Mouse (Mus musculus): ENCODE measurements around the gene Zp2. TPM values are rescaled to one million over a fixed set of nuclear protein-coding genes. Genes with fewer than 3 reads are reported as not detected.

Zp2 gene
- under 1 TPM in 1 of 2 experiments, not detected in 1; 0.27 TPM for polyA plus RNA-seq (2017; shearing (Covaris generic))

DNA sequence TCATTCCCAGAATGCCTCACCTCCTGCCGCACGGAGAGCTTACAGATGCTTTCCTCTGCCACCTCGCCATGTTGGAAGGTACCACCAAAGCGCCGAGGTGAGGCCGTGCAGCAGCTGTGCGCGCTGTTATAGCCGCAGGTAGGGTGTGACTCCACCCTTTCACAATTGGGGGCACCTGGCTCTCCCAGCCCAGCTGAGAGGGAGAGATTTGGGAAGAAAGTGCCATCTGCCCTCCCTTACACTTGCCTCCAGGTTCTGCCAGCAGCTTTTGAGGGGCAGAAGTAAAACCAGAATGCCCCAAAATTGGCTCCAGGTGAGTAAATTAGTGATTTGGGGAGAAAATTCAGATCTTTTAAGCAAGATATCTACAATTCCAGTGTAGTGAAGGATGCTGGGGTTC lies at the start of gene Zp2:
Gene Zp2, minus strand, starts transcription at position 101 of the 400 bp plus-strand sequence.

DNA sequence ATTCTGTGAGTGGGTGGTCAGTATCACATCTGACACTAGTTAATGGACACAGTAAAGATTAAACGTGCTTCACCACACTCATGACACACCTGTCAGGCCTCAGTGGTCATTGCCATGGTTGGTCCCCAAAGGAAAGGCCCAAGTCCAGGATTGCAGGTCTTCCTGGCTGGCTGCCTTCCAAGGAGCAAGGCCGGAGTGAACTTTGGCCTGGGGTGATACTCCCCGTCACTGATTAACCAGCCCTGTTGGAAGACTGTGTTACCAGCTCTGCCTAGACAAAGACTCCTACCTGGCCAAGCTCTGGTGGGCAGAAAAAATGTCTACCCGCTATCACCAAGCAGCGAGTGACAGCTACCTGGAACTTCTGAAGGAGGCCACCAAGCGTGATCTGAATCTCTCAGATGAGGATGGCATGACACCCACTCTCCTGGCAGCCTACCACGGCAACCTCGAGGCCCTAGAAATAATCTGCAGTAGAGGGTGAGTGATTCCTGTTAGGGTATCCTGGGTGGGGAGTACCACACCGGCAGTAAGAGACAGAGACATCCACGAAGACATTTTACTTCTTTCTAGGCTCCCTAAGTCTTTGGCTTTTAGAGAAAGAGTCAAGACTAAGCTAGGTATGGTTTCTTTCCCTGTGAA lies 28.6 kb upstream of the Zp2 start, which contains the start of gene Anks4b:
Gene Anks4b, plus strand, starts transcription at position 256 of the 642 bp plus-strand sequence.

DNA sequence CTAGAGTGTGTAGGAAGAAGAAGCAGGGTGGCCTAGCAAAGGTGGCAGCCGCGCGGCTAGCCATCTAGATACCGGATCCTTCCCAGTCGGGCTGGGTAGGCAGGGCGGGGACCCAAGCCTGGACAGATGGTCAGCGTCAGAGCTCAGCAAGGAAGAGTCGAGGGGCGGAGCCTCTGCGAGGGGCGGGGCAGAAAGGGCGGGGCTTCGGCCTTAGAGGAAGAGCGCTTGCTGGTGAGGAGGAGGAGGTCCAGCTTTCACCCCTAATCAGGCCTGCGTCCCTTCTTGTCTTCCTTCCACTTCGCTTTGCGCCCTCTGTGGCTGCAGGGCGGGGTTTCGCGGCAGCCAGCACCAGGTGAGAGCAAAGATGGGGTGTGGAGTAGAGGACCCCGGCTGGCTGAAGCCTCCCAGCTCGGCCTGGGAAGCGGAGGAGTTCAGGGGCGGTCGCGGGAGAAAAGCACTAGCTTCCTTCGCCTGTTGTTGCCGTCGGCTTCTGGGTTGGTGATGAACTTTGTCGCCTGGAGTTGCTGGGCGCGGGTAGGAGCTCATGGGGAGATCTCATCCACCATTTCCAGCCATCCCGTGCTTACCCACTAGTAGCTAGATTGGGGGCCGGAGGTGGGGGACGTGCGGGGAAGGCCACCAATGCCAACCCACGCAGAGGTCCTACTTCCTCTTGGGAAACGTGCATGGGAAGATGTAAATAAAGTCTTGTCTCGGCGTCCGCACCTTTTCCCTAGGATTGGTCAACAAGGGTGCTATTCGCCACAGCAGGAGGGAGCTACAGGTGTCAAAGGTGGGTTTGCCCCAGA lies 42.7 kb downstream of the Zp2 start, which contains the start of gene Tmem159:
Gene Tmem159, plus strand, starts transcription at position 190 of the 809 bp plus-strand sequence.

DNA sequence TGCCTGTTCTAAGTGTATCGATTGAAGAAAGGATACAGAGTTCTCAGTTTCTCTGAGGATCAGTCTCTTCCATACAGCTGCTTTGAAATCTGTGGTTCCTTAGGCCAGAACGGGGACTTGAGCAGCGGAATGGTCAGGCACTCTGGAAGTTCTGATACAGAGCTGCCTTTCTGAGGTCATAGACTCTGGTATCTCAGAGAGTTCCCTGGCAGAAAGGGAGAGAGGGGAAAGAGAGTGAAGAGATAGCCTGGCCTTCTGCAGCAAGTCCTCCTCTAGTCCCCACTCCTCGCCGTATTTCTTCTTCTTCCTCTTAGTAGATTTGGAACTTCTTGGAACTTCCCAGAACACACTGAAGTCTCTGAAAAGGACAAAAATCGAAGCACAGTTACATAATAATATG lies 49.9 kb downstream of the Zp2 start, which contains the start of gene Dnah3:
Gene Dnah3, minus strand, starts transcription at position 101 of the 400 bp plus-strand sequence.

Other genes starting within 250 kb of the Zp2 start
- 10 to 100 TPM; 17.0 to 28.9 TPM for gene Lyrm1, start 249.4 kb downstream of the Zp2 start, polyA plus RNA-seq (2017; shearing (Covaris generic))
- 10 to 100 TPM; 14.9 to 22.2 TPM for gene Dcun1d3, start 249.0 kb downstream of the Zp2 start, polyA plus RNA-seq (2017; shearing (Covaris generic))
- 1 to 10 TPM in 1 of 2 experiments, under 1 TPM in 1; 0.34 to 1.4 TPM for gene Dnah3, start 50.0 kb downstream of the Zp2 start, polyA plus RNA-seq (2017; shearing (Covaris generic))
- gene Tmem159, start 42.9 kb downstream of the Zp2 start, polyA plus RNA-seq (2017; shearing (Covaris generic)): 10 to 100 TPM in 1 of 2 experiments, 1 to 10 TPM in 1; 9.1 to 15.1 TPM
- not detected for gene Anks4b, start 28.6 kb upstream of the Zp2 start, polyA plus RNA-seq (2017; shearing (Covaris generic))
- gene Crym, start 56.8 kb upstream of the Zp2 start, polyA plus RNA-seq (2017; shearing (Covaris generic)): under 1 TPM; 0.11 to 0.26 TPM
- gene Abca14, start 58.7 kb upstream of the Zp2 start, polyA plus RNA-seq (2017; shearing (Covaris generic)): 1 to 10 TPM in 1 of 2 experiments, not detected in 1; 1.1 TPM
- gene Abca15, start 183.4 kb upstream of the Zp2 start, polyA plus RNA-seq (2017; shearing (Covaris generic)): under 1 TPM; 0.12 to 0.17 TPM

Data from inflammation-experienced regulatory T-cells (primary cell).